In genomic region chr17:12206248-12206647, GRCm38 (mm10) we compare ENCODE assay signal across 10 mouse cellular contexts.
DNase-seq lines count a peak whose midpoint lies in the region; ATAC-seq lines count a peak whose summit lies in the region.
"Had no signal": no experiment of that assay in that cellular context is flagged by ENCODE, and none has a peak within 500 bp of the region (broad histone marks: within the 10 kb centered on the region; RNA-seq: fewer than 3 reads in every experiment).

No protein-coding gene starts in this region.

- H3K4me1 ChIP-seq in kidney, embryonic 15.5 days: peaks cover 52% of the 10 kb centered on the region
- peaks cover 64% of the 10 kb centered on the region for H3K4me1 ChIP-seq in hindbrain, embryonic 13.5 days (replicated peaks)
- peaks cover 55% of the 10 kb centered on the region for H3K4me1 ChIP-seq in neural tube, embryonic 13.5 days (replicated peaks)

- no peak for DNase-seq in kidney, postnatal 36 days
- DNase-seq in MEL-GATA-1-ER (ENCODE audit: extremely low read depth, low read depth): peak; percentile 10
- DNase-seq in right cerebral cortex, adult 2 months (ENCODE audit: low spot score in 2 of 2): no peak
- no peak for DNase-seq in left cerebral cortex, postnatal 4 days
- no peak for DNase-seq in thymus, postnatal 14 days
- DNase-seq: kidney, postnatal 25 days had no signal

- H3K27me3 ChIP-seq in kidney, embryonic 15.5 days: no peaks in the 10 kb centered on the region
- H3K27me3 ChIP-seq in hindbrain, embryonic 13.5 days: no peaks in the 10 kb centered on the region
- H3K27me3 ChIP-seq in neural tube, embryonic 13.5 days: no peaks in the 10 kb centered on the region
- H3K27me3 ChIP-seq: Patski had no signal

- intact Hi-C loops in left cerebral cortex, postnatal 4 days (cut with DNase I): no loop called here

- no peak; the same call in 1 of the 2 replicates for ATAC-seq in kidney, embryonic 15.5 days (replicated peaks; ENCODE audit: low FRiP score)
- ATAC-seq in hindbrain, embryonic 13.5 days (ENCODE audit: low FRiP score): no peak
- ATAC-seq in neural tube, embryonic 13.5 days (ENCODE audit: low read depth): no peak

- H3K27ac ChIP-seq in kidney, embryonic 15.5 days: peak overlapping the region; percentile 52
- peak overlapping the region; percentile 72 for H3K27ac ChIP-seq in hindbrain, embryonic 13.5 days
- H3K27ac ChIP-seq in neural tube, embryonic 13.5 days (replicated peaks): peak overlapping the region; percentile 59; the same call in 1 of the 2 replicates

- peaks cover 2% of the 10 kb centered on the region for H3K36me3 ChIP-seq in kidney, embryonic 15.5 days
- no peaks in the 10 kb centered on the region; the same call in 1 of the 2 replicates for H3K36me3 ChIP-seq in hindbrain, embryonic 13.5 days
- no peaks in the 10 kb centered on the region for H3K36me3 ChIP-seq in neural tube, embryonic 13.5 days

- H3K4me2 ChIP-seq in kidney, embryonic 15.5 days: no peak overlapping the region
- H3K4me2 ChIP-seq in hindbrain, embryonic 13.5 days: no peak overlapping the region
- no peak overlapping the region for H3K4me2 ChIP-seq in neural tube, embryonic 13.5 days

- WGBS in kidney, embryonic 15.5 days: 67% methylated on average over 3 of the region's 3 CpGs
- 66% methylated on average over 3 of the region's 3 CpGs for WGBS in hindbrain, embryonic 13.5 days
- WGBS in neural tube, embryonic 13.5 days: 66% methylated on average over 3 of the region's 3 CpGs

- no peak overlapping the region for H3K9ac ChIP-seq in kidney, embryonic 15.5 days
- H3K9ac ChIP-seq in hindbrain, embryonic 13.5 days: no peak overlapping the region
- no peak overlapping the region for H3K9ac ChIP-seq in neural tube, embryonic 13.5 days

- no peak overlapping the region for H3K4me3 ChIP-seq in kidney, embryonic 15.5 days (replicated peaks)
- no peak overlapping the region for H3K4me3 ChIP-seq in hindbrain, embryonic 13.5 days
- no peak overlapping the region for H3K4me3 ChIP-seq in neural tube, embryonic 13.5 days

- H3K9me3 ChIP-seq in kidney, embryonic 15.5 days (replicated peaks): no peaks in the 10 kb centered on the region
- no peaks in the 10 kb centered on the region for H3K9me3 ChIP-seq in hindbrain, embryonic 13.5 days
- H3K9me3 ChIP-seq in neural tube, embryonic 13.5 days: no peaks in the 10 kb centered on the region
